Mouse (Mus musculus) liver, embryonic 14.5 days (tissue): Measurements from ENCODE around the gene Ppfibp1.

Experiments
- CTCF ChIP-seq: IDR thresholded peaks from 2 replicates; pipeline ENCODE4 v1.5.1; 2016; ENCODE audit warnings: antibody characterized with exemption, low read depth, control low read depth
- EP300 ChIP-seq: IDR thresholded peaks from 2 replicates; pipeline ENCODE4 v1.6.1; 2016; ENCODE audit warnings: antibody characterized with exemption, low read depth

- no peak for TF ChIP-seq CTCF
- TF ChIP-seq EP300: no peak
These were observed 25.1 kb upstream of the Ppfibp1 start for GRCm38 (mm10) chr6:146863154-146863553.
